Mouse (Mus musculus) heart, adult 18-20 months (tissue): ENCODE measurements around the gene Rras2. TPM values are rescaled to one million over a fixed set of nuclear protein-coding genes. Genes with fewer than 3 reads are reported as not detected.
A peak's percentile ranks its signal among the peaks of the same experiment; 100 is the strongest.

Source experiments
- DNase-seq, 2 experiments: peaks; one replicate each; pipeline ENCODE4 v3.0.0; 2021 to 2022; ENCODE audit warnings: mixed read lengths in 1 of 2
- total RNA-seq, 2 experiments: library from RNA; stranded (reverse); gene quantifications; 2 replicates each; pipeline ENCODE4 v1.2.3; 2021

The Rras2 gene
- total RNA-seq, 2 experiments from 2014 or later: 48.8 to 55.6 TPM

DNA sequence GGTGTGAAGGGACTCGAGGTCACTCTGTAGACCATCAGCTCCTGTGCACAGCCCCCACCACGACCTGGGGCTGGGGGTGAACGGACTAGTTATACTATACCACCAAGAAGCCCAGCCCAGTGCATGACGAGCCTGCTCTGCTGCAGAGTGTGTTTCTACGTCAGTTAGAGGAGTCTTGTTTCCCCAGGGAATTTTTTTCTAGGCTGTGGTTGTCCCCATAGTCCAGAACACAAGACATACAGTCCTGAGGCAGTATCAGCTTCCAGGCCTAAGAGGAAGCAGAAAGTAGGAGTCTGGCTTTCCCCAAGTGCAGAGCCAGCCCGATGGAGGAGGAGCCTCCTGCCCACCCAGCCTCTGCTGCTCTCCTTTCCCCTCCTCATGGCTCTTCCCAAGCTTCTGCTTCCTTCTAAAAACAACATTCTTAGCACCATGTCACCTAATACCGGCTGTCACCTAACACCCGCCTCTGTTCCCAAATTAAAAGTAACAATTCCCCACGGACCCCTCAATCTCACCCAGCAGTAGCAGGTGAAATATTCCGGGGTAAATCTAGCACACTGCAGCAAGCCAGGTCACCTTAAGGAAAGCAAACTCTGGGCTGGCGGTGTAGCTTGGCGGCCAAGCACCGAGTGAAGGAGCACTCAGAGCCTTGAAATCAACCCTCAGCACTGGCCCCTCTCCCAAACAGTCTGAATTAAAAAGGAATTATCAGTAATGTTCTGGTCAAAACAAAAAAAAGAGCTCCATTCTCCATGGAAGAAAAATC is 45.5 kb downstream of the Rras2 start:
- peak; percentile 31 to 38 for DNase-seq

DNA sequence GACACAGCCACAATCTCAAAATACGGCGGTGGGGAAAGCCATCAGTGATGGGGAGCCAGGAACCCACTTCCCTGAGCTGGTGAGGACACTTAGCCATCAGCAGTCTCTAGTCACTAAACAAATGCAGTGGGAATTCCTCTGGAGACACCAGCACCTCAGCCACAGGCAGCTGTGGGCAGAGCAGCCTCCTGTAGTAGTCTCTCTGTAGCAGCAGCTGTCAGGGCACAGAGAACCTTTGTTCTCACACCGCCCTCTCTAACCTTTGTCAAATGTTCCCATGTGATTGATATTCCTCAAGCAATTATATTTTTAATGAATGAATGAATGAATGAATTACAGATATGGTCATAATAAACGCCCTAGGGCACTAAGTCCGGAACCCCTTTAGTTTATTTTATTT is 46.2 kb downstream of the Rras2 start:
- no peak for DNase-seq

GRCm38 (mm10) chr7:114070458-114070840 is 47.1 kb downstream of the Rras2 start:
- no peak for DNase-seq

DNA sequence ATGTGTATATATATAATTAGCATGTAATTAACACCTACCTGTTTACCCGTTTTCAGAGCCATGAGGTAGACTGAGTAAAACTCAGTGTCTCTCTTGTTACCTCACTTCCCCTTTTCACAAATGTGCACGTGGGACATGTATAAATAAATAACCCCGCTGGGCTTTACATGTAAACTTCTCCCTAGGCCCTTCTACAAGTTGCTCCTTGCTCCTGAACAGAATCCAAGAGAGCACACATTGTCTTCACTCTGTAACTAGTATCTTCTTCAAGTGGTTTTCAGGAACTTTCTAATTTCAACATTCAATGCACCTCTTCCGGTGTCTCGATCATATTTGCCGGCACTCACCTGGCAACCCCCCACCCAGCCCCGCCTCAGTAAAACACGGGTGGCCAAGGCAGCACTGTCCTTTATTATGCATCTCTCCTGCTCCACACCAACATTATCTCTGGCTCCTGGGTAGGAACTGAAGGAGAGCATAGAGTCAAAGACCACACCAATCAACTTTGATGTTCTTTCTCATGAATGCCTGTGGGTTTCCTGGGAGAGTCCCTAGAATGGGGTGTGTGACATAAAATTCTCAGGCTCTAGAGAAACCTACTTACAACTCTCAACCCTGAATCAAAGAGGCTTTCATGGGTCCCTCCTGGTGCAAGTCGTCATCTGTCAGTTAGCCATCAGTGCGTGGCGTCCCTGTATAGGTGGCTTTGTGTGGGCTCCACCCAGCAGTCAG is 47.7 kb downstream of the Rras2 start:
- DNase-seq: no peak

GRCm38 (mm10) chr7:114068956-114069533 is 48.5 kb downstream of the Rras2 start:
- DNase-seq: no peak

- peak; percentile 86 to 90 for DNase-seq
Observed at GRCm38 (mm10) chr7:114066529-114067178, 50.9 kb downstream of the Rras2 start.

DNA sequence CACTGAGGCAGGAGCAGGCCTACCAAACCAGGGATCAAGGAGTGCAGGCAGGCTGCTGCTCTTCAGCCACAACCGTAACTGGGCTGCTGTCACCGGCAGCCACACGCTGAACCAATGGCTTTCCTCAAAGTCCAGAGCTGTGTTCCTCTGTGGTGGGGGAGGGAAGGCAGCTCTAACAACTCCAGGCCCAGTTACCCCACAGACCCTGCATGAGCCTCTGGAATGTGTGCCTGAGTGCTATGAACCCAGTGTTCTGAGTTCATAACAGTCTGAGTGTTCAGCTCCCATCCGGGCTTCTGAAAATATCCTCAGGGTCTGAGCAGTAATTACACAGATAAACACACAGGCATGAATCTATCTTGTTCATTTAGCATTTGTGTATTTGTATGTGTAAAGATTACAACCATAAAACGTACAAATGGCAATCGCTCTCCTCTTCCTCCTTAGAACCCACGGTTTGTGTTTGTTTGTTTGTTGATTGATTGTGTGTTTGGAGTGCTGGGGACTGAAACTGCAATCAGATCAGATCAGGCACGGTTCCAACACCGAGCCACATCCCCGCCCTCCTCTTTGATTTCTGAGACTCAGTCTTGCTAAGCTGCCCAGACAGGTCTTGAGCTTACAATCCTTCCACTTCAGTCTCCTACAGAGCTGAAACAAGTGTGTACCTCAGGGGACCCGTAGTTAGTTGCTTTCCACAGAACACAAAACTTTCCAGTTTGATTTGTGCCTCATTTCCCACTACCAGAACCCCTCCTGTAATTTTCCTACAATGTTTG is 52.0 kb downstream of the Rras2 start:
- no peak for DNase-seq

GRCm38 (mm10) chr7:114063966-114064365 is 53.6 kb downstream of the Rras2 start:
- DNase-seq: no peak

- peak; percentile 44 to 66 for DNase-seq
Observed at GRCm38 (mm10) chr7:114063534-114063933, 54.0 kb downstream of the Rras2 start.

DNA sequence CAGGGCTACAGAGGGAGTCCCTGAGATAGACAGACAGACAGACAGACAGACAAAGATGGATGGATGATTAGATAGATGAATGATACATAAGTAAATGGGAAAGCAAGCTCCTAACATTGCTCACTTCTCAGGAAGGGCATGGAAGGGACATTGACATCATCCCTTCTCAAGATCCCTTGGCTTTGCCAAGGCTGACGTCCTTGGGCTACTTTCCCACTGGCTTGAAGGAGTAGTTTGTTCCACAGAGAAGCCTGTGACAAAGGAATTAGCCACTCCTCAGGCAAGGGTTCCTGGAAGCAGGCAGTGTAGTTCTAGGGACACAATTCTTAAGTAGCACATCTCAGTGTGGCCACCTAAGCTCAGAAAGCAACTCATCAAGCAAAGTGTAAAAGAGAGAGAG is 55.1 kb downstream of the Rras2 start:
- peak in 1 of 2 experiments; percentile 33 for DNase-seq

GRCm38 (mm10) chr7:114060445-114060844 is 57.1 kb downstream of the Rras2 start:
- DNase-seq: no peak

DNA sequence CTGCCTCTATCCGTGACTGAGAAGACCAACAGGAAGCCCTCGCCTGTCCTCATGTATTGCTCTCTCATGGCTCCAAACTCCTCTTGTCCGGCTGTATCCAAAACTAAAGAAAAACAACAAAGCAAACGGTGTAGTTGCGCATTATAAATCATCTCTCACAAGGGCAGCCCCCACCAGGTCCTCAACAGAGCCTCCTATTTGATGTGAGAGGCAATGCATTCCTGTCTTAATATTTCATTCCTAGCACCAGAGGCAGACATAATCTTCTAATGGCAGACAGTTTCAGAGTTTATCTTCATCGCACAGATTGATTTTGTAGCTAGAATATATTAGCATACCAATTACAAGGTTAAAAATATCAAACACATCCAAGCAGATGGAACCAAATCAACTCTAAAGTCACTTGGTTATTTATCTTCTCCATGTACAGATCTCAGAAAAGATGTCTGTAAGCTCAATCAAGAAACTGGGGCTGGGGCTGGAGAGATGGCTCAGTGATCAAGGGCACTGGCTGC is 58.6 kb downstream of the Rras2 start:
- DNase-seq: no peak

- DNase-seq: no peak
Observed at GRCm38 (mm10) chr7:114058166-114058565, 59.4 kb downstream of the Rras2 start.

- no peak for DNase-seq
Observed at GRCm38 (mm10) chr7:114053720-114054119, 63.9 kb downstream of the Rras2 start.

DNA sequence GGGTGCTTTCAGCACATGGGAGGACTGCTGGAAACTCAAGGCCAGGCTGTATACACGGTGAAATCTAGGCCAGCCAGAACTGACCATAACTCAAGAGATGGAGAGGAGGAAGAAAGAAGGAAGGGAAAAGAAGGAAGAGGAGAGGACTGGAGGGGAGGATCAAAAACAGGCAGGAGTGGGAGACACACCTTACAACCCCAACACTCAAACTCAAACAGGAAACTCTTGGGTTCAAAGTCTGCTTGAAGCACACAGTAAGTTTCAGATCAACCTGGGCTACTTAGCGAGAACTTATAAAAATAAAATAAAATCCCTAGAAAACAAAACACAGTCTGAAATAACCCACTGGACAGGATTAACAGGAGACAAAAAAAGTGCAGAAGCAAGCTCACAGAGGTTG is 71.8 kb downstream of the Rras2 start:
- DNase-seq: no peak

GRCm38 (mm10) chr7:114043929-114044549 is 73.5 kb downstream of the Rras2 start:
- no peak for DNase-seq

DNA sequence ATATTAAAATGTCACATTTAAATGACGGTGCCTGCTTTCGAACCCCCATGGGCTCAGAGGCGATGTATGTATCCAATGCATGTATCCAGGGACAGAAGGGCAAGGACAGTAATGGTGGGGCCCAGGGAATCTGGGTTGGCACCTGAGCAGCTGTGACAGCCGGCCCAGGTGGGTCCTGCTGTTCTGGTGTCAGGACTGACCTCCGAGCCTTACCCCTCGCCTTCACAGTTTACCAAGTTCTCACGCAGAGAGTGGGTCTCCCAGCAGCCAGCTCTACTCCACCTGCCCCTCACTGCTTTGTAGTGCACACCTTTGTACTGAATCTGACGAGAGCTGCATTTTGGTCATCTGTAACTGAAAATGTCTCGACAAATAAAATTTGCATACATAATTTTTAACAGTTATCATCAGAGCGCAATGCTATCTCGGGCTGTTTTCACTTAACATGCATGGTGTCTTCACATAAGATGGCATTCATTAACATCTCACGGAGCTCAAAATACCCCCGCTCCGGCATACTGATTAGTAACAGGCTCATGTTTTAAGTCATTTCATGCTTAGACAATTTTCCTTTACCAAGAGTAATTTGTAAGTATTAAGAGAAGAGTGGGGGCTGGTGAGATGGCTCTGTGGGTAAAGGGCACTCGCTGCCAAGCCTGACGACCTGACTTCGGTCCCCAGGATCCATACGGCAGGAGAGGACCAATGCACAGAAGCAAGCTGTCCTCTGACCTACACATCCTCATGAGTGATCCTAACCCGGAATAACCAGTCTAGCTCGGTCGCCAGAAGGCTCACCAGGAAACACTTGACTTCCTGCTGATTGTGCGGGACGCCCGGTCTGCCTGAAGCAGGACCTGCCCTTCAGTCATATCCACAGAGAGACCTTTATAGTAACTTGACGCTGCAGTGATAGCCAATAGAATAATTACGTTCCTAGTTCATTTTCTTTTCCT is 74.3 kb downstream of the Rras2 start:
- peak in 1 of 2 experiments; percentile 49 for DNase-seq

GRCm38 (mm10) chr7:114041349-114041748 is 76.2 kb downstream of the Rras2 start:
- DNase-seq: no peak

- DNase-seq: no peak
Observed at GRCm38 (mm10) chr7:114037237-114037636, 80.3 kb downstream of the Rras2 start.

- peak; percentile 75 to 83 for DNase-seq
Observed at GRCm38 (mm10) chr7:114029596-114029995, 88.0 kb downstream of the Rras2 start.
